Comparison of ENCODE assay signal across 8 mouse cellular contexts in genomic region chr10:67003743-67004526, GRCm38 (mm10).
DNase-seq lines count a peak whose midpoint lies in the region; ATAC-seq and TF ChIP-seq lines count a peak whose summit lies in the region.

No protein-coding gene starts in this region.

- no peak for TF ChIP-seq CTCF in Patski (IDR thresholded peaks at IDR 0.05)
- no peak for TF ChIP-seq CTCF in left cerebral cortex, adult 2 months (IDR thresholded peaks at IDR 0.05)

- H3K9ac ChIP-seq in hindbrain, embryonic 12.5 days, result no peak overlapping the region

- in situ Hi-C loops in Patski (cut with MboI; ENCODE audit: low pct_unique_long_range_greater_than_20kb), result loop anchor here (5.0 kb wide), 1 partner anchor 82 kb away; no protein-coding TSS in a partner anchor

- H3K4me2 ChIP-seq in hindbrain, embryonic 12.5 days (replicated peaks), result peak overlapping the region; percentile 52

- H3K4me1 ChIP-seq in hindbrain, embryonic 12.5 days, result peaks cover 27% of the 10 kb centered on the region
- H3K4me1 ChIP-seq in megakaryocyte, embryonic 14.5 days, result peaks cover 21% of the 10 kb centered on the region

- intact Hi-C loops in left cerebral cortex, adult 2 months (cut with DNase I), result loop anchor here (5.0 kb wide), 2 partner anchors 82 to 93 kb away; partner anchors contain the start of genes Jmjd1c and Reep3

- DNase-seq in Patski (ENCODE audit: low read depth, low spot score), result no peak
- peak; percentile 44 for DNase-seq in cerebellum, adult 11 months
- peak; percentile 20 to 43 for DNase-seq in frontal cortex, postnatal 14 days (ENCODE audit: low spot score in 2 of 2)
- DNase-seq in left cerebral cortex, adult 2 months (ENCODE audit: extremely low spot score in 1 of 2, low spot score in 2 of 2), result peak; percentile 17
- DNase-seq in retina, postnatal 7 days (ENCODE audit: low read depth, low spot score), result peak; percentile 40
- peak; percentile 48 to 72 for DNase-seq in urinary bladder, postnatal 4 days (ENCODE audit: low spot score in 2 of 2)

- CTCF ChIA-PET in Patski (lab: Charles Lee), result interaction anchor here (1.3 to 1.4 kb wide), 5 partner anchors 17 to 187 kb away, joined by 3 to 4 read pairs (median 4); no protein-coding TSS in a partner anchor

- H3K4me3 ChIP-seq in hindbrain, embryonic 12.5 days, result peak overlapping the region; percentile 26
- peak overlapping the region; percentile 39 for H3K4me3 ChIP-seq in left cerebral cortex, adult 2 months
- H3K4me3 ChIP-seq in megakaryocyte, embryonic 14.5 days (replicated peaks), result peak overlapping the region; percentile 91

- peak; percentile 33 for ATAC-seq in Patski
- ATAC-seq in hindbrain, embryonic 12.5 days (ENCODE audit: low FRiP score), result peak; percentile 75

- no peaks in the 10 kb centered on the region for H3K36me3 ChIP-seq in hindbrain, embryonic 12.5 days
- H3K36me3 ChIP-seq in megakaryocyte, embryonic 14.5 days (replicated peaks; ENCODE audit: low read length), result peaks cover 11% of the 10 kb centered on the region

- peak overlapping the region; percentile 79 for H3K27ac ChIP-seq in hindbrain, embryonic 12.5 days
- peak overlapping the region; percentile 58 for H3K27ac ChIP-seq in left cerebral cortex, adult 2 months

- POLR2A ChIA-PET in Patski (lab: Charles Lee), result interaction anchor here (1.7 to 2.0 kb wide), 2 partner anchors 75 to 83 kb away, joined by 6 to 9 read pairs; no protein-coding TSS in a partner anchor

- H3K9me3 ChIP-seq in hindbrain, embryonic 12.5 days (replicated peaks), result no peaks in the 10 kb centered on the region
- H3K9me3 ChIP-seq in megakaryocyte, embryonic 14.5 days, result peaks cover 20% of the 10 kb centered on the region

- no peaks in the 10 kb centered on the region for H3K27me3 ChIP-seq in Patski
- H3K27me3 ChIP-seq in hindbrain, embryonic 12.5 days, result no peaks in the 10 kb centered on the region
- no peaks in the 10 kb centered on the region for H3K27me3 ChIP-seq in megakaryocyte, embryonic 14.5 days (replicated peaks)

- under 1% methylated on average over 22 of the region's 22 CpGs for WGBS in hindbrain, embryonic 12.5 days

Comparison
In these comparisons a context has a peak if more than half of its experiments do, and no peak if none do; other contexts are left out.
1. H3K4me3 ChIP-seq: peak in every context shown above with its lines; median percentile 91 in megakaryocyte, embryonic 14.5 days; 39 in left cerebral cortex, adult 2 months; 26 in hindbrain, embryonic 12.5 days.